Mouse (Mus musculus) cerebellum, adult (tissue): ENCODE measurements around the gene Rgcc.
A peak's percentile ranks its signal among the peaks of the same experiment; 100 is the strongest.

Experiments used
- ATAC-seq: cut with Nextera tagmentation; 2 replicates; pipeline ENCODE4 v1.9.2; 2017; ENCODE audit warnings: mild to moderate bottlenecking, moderate library complexity, mixed read lengths; ENCODE audit not compliant: insufficient number of reproducible peaks, low FRiP score, low TSS enrichment

Gene Rgcc

DNA sequence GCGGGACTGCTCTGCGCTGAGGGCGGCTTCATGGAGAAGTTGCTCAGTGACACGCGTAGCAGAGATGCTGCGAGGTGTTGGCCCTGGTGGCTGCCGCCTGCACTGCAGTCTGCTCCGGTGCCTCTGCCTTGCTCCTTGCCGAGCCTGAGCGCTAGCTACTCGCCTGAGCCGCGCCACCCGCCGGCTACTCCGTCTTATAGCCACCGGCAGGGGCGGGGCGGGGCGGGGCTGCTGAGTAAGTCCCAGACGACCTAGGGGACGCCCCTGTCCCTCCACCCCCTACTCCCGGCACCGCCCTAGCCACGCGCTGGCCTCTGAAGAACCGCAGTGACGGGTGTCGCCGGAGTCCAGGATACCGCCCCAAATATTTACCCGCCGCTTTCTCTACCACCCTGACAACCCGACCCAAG lies at the start of gene Rgcc:
Gene Rgcc, minus strand, starts transcription at position 180 of the 410 bp plus-strand sequence.
- ATAC-seq = peak; percentile 97

DNA sequence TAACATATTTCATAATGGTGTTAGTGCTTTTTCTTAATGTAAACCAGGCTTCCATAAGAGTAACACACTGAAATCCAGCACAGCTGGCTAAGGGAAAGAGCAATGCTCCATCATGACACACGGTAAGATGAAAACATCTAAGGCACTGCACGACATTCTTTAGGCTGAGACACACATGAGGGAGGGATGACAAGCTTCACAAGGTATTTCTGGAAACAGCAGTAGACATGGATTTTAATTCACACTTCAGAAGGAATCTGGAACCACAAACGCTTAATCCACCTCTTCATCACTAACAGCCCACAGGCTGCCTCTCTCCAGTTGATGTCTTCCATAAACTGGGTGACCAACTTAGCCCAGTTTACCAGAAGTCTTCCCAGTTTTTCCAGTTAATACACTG lies 44.9 kb upstream of the Rgcc start:
- no peak for ATAC-seq

DNA sequence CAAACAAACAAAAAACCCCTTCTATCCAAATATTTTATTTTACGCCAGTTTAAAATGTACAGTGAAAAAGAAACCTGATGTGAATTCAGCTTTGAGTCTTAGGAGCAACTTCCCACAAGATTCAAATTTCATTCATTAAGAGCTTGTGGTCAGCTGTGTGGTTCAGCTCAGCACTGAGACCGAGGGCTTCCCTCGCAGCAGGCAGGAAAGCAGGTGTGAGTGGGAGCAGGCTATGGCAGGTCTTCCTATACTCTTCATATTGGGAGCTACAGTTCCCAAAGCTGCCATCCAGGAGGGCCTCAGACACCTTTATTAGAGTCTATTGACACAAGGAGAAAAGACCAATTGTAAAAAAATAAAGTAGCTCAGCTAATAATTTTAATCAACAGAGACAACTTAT lies 34.2 kb upstream of the Rgcc start:
- ATAC-seq = no peak

DNA sequence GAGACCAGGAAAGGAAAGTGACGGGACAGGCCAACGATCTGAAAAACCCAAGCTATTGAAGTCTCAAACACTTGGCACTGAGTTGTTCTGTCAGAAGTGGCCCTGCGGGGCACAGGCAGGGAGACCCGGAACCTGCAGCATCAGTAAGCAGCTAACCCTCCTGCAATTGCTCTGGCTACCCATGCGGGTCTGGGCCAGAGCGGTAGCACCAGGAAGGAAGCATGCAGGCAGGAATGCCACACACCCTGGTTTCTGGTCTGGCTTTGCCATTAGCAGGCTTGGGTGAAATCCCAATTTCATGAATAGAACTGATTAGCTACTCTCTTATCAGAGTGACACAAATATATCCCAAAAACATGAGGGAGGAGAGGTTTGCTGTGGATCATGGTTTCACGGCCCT lies 30.5 kb upstream of the Rgcc start:
- no peak for ATAC-seq

DNA sequence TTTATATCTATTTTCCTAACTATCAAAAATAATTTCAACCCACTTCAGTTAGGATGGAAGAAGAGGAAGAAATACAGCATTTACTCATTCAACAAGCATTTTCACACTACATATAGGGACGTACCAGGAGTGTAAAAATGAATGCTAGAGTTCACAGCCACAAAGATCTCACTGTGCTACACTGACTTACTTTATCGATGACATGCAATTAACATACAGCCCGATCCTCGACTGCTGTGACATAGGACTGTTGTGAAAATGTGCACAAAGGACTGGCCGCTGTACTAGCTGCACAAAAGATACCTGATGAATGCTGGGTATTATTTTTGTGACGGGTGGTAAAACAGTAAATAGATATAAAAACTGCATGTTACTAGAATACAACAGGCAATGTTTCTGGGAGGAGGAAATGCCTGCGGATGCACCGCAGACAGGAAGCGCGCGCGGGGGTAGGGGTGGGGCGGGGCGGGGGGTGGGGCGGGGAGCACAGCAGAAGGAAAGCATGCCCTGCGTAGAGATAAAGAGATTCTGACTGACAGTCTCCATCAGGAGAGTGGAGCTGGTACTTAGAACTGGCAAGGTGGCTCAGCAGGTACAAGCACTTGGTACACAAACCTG lies 29.6 kb upstream of the Rgcc start:
- ATAC-seq = no peak

DNA sequence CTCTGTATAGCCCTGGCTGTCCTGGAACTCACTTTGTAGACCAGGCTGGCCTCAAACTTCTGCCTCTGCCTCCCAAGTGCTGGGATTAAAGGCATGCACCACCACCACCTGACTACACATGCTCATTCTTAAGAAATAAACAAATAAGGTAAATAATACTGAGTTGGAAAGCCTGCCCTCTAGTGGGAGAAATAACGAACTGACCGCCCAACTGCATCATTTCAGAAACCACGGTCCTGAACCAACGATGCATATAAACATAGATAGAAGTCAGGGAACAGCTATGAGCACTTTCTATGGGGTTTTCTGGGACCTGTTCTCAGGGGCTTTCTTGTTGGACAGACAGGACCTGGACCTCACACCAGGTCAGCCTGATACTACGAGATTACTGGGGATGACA lies 25.6 kb upstream of the Rgcc start:
- peak; percentile 54; the same call in 1 of the 2 replicates for ATAC-seq

DNA sequence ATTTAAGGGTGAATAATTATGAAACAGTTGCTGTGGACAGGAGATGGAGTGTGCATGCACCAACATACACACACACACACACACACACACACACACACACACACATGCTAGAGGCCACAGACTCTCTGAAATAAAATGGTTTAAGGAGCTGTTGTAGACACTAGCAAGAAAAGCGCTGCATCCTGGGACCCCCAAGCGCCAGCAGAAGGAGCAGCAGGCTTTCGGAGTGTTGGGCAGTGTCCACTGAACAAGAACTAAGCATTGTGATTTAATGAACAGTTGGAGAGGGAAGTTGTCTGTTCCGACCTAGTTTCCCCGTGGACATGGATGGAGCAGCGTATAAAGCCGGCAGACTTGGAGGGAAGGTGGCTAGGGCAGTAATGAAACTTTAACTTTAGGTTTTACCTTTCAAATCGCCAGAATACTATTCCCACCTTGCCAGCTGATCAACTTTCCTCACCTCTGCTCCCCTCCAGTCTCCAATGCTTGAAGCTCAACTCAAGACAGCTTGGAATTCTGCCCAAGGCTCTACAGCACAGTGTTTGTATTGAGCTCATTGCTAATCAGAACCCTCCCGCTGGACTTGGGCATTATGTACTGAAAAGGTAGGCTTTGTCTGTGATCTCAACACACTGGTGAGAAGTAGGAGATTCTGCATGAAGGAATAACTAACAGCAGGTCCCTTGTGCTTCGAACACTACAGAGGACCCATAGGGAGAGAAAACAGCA lies 22.8 kb upstream of the Rgcc start:
- ATAC-seq = no peak

DNA sequence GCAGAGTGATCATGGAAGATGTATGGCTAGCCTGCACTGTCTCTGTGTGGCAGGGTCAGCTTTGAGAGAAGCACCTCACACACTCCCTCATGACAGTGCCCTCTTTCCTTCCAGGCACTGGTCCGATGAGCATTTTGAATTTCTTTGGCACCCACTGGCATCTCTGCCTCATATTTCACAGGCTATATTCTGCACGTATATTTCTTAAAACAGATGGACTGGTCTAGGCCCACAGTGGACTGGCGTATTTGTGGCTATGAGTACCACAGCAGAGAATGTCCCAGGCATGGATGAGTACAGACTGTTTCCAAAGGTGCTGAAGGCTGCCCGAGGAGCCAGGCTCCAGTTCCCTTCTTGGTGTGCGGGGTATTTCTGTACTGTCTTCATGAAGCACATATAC lies 20.4 kb upstream of the Rgcc start:
- ATAC-seq = no peak

DNA sequence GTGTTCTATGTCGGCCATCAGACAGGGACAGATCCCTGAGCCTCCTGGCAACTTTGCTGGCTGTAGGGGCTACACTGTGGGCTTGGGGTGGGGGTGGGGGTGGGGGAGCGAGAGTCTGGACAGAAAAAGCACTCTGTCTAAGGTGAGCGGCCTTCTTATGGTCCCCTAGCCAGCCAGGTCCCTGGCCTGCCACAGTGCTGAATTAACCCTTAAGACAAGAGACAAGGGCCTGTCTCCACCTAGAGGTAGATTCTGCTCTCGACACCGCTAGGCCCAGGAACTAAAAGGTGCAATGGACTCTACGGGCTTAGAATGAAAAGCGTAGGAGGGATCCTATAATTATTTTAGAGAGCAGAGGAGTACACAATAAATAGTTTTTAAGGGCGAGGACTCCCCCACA lies 19.7 kb upstream of the Rgcc start:
- 0 out of 2 replicates have a peak, but pooled peaks have one; percentile 56 for ATAC-seq

DNA sequence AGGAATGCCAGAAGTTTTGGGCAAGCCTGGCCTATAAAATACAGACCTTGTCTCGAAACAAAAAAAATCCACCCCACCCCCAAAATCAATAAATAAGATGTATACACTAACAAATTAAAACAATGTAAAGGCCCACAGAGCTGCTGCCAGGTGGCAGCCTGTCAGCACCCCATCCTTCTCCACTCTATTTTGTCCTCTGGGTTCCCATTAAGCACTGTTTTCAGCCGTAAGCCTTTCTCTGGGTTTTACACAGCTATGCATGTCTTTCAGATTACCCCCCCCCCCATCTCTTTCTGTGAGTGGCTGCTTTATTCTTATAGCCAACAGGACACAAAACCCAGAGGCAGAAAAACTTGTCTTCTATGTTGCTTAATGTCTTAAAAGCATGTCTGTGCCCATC lies 16.2 kb upstream of the Rgcc start:
- ATAC-seq = no peak

DNA sequence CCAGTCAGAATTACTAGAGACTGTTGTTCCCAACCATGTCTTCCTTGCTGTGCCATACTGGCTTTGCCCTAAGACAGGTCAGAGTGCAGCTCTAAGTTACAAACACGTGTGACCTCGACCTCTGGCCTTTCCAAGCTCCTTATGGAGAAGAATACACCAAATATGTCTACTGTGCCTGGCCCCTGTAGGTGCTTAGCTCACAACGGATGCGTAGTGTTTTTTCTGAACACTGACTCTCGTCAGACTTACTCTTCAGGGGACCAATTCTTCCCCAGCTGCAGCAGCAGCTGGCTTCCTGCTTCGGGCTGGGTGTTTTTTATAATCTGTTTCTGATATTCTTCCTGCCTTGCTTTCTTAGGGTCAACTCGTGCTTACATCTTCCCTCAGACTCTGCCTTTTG lies 14.4 kb upstream of the Rgcc start:
- no peak for ATAC-seq

DNA sequence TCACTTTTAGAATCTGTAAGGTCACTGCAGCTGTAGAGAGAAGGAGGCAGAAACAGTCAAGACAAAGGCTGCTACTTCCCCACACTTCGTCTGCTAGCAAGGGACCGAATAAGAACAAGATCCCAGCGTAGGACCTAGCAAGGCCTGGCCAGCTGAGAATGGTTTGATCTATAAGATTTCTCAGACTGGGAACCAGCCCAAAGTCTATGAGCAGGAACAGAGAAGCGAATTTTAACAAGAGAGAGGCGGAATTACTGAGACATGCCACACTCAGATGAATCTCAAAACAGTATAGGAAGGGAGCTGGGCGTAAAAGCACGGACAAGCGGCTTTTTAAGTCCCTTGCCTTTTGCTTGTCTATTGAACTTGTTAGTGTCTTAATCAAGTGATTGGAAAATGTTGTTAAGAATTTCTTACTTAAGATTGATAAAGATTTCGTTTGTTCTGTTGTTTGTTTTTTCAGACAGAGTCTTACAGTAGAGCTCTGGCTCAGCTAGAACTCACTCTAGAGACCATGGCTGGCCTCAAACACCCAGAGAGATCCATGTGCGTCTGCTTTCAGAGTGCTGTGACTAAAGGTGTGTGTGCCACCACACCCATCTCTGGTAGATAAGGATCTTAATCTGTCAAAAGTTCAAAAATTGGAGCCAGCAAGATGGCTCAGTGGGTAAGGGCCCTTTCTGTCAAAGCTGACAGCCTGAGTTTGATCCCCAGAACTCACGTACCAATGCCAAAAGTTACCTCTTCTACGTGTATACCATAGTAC lies 13.0 kb upstream of the Rgcc start:
- no peak for ATAC-seq

DNA sequence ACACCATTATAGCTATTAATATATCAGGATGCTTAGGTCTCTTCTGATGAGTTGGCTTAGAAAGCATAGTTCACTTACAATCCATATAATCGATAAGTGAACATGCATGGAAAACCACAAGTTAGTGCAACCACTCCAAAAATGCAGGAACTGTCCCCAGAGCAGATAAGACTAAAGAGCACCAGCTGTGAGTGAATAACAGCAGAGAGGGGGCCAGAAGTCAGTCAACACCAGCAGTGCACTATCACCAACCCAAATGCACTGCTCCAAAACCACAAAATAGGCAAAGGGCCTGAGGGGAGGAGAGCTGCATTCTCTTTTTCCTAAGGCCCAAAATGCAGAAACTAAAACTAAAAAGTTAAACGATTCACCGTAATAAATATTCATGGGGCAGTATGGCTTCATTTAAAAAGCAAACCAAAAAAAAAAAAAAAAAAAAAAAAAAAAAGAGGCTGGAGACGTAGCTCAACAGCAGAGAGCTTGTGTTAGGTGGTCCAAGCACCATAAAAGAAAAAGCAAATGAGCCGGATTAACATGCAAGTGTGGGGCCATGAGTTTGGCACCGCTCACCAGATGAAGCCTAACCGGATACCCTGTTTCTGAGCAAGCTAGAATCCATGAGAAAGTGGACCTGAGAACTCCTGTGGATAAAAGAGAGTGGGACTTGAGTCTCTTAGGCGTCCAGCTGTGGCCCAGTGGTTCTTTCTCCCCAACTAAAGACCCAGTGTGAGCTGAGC lies 12.2 kb upstream of the Rgcc start:
- no peak for ATAC-seq

DNA sequence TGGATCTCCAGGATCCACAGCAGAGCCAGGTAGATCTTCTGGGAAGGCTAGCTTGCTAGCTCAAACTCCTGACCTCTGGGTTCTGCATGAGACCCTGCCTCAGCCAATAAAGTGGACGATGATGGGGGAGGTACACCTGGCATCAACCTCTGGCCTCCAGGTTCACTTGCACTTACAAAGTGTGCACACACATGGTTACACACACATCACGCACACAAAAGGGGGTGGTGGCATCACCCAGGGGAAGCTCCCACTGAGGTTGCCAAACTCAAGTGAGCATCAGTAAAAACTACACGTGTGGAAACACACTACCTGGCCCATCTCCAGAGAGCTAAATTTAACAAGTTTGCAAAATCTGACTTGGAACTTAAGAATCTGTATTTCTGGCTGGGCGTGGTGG lies 11.3 kb upstream of the Rgcc start:
- ATAC-seq = no peak

DNA sequence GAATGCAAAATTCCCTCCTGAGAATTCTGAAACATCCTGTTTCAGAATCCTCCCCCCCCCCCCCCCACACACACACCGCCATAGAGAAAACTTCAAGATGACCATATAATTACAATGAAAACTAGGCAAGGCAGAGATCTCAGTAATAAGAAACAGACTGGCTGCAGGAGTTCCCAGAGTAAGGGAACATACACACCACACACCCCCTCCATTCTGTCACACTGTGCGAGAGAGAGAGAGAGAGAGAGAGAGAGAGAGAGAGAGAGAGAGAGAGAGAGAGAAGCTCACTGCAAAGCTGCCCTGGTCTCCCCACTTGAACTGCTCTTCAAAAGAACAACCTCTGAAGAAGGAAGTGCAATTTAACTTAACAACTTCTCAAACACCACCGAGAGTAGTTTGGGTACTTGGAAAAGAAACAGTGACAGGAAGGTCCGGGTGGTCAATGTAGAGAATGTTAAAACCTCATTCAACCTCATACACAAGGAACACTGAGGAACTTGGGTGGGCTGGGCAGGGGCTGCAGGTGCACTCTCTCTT lies 10.5 kb upstream of the Rgcc start:
- ATAC-seq = no peak

DNA sequence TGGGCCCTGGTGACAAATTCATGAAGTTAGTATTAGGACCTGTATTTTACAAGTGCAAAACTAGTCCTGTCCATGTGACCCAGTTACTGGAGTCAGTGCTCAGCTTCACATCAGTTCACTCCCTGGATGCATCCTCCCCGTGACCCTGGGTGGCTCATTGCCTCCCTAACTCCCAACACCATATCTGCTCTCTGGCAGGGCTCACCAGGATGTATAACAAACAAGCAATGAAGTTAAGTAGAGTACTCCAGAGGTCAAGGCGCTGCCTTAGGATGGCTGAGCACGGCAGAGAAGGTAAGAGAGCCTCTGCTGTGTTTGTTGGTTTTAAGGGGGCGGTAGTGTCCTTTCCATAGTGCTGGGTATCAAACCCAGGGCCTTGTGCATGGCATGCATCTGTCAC lies 7.7 kb upstream of the Rgcc start:
- no peak for ATAC-seq

DNA sequence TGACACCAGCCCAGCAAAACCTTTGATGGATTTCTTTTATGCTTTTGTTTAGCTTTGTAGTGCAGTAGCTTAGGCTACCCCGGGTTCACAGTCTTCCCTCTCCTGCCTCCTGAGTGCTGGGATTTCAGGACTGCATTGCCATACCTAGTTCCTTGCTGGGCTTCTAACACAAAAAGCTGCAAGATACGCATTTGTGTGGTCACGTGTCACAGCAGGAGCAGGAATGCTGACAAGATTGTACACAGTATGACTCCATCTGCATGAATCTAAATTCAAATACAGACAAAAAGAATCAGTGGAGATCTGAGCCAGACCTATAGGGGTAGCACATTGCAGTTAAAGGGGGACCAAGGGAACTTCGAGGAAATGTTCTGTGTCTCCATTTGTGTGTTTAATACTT lies 6.9 kb upstream of the Rgcc start:
- ATAC-seq = no peak

DNA sequence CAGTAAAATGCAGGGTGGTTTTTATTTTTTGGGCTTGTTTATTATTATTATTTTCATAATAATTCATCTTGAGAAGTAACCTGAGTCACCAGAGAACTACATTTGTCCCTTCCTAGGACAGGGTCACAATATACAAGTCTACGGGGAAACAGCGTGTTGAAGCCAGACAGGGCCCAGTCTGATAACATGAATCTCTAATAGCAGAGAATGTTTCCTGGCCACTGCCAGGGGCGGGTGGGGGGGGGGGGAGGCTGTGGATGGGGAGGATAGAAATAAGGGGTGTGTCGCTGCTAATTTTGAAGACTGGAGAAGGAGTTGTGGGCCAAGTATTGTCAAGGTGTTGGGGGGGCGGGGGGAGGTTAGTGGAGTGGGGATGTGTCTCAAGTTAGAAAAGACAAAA lies 6.5 kb upstream of the Rgcc start:
- ATAC-seq = no peak

DNA sequence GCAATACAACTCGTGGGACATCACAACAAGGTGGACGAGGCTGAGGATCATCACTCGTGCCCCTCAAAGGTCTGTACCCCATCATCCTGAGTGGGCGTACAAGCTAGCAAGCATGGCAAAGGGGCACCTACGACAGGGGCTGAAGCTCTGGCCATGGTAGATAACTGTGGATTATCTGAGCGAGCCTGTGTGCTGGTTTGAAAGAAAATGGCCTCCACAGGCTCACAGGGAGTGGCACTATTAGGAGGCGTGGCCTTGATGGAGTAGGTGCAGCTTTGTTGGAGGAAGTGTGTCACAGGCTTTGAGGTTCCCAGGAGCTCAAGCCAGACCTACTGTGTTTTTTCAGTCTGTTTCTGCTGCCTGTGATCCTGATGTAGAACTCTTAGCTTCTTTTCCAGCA lies 5.7 kb upstream of the Rgcc start:
- no peak for ATAC-seq

DNA sequence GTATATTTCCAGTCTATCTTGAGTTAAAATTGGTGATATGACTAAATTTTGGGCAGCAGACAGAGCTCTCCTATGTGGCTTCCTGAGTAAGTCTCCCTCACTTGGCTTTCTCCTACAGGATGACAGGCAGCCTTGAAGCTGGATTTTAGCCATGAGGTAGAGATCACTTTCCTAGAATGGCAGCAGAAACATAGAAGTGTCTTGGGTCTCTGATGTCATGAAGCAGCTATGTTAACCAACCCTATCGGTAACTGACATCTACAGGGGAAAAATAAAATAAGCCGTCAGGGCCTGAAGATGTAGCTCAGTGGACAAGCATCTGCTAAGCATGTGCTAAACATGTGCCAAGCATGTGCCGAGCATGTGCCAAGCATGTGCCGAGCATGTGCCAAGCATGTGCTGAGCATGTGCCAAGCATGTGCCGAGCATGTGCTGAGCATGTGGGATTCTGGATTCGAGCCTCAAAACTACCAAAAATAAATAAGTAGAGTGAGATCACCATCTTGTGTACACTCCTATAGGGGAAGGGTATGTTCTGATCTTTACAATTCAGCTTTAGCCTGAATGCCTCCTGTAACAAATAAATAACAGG lies 3.5 kb upstream of the Rgcc start:
- ATAC-seq = no peak
